Mouse (Mus musculus) brain, embryonic 18.5 days (tissue): Measurements from ENCODE around the gene Psd.

ENCODE experiments used
- DNase-seq: peaks from one replicate; pipeline ENCODE4 v3.0.0-alpha.2; 2012; ENCODE audit warnings: low read depth, low spot score

The Psd gene

DNA sequence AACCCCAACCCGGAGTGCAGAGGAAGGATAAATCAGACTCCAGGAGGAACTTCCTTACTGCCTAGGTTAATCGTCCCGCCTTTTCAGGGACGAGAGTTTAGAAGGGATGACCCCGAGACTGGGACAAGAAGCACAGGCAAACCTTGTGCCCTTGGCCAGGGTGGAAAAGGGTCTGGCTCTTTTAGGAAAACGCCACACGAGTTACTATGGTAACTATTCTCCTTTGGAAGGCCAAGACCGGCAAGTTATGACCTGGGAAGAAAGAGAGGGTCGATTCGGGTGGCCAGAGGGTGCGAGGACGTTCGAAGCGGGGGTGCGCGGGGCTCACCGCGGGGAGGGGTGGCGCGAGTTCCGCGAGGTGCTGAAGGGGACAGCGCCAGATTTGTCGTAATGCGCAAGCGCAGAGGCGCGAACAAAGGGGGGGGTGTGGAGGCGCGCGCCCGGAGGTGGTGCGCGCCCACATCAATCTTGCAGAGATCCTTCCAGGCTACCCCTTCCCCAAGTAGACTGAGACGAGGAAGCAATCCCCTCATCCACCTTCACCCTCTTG is at the start of gene Psd:
TSS of gene Psd (minus strand) at position 401 of the 550 bp plus-strand sequence.
- DNase-seq, result no peak

- DNase-seq, result no peak
Observed at GRCm38 (mm10) chr19:46375891-46376290, 48.9 kb upstream of the Psd start.

GRCm38 (mm10) chr19:46375489-46375888 is 48.5 kb upstream of the Psd start:
- no peak for DNase-seq

- no peak for DNase-seq
Observed at GRCm38 (mm10) chr19:46374477-46375088, 47.6 kb upstream of the Psd start.

GRCm38 (mm10) chr19:46369204-46369603 is 42.2 kb upstream of the Psd start:
- no peak for DNase-seq

DNA sequence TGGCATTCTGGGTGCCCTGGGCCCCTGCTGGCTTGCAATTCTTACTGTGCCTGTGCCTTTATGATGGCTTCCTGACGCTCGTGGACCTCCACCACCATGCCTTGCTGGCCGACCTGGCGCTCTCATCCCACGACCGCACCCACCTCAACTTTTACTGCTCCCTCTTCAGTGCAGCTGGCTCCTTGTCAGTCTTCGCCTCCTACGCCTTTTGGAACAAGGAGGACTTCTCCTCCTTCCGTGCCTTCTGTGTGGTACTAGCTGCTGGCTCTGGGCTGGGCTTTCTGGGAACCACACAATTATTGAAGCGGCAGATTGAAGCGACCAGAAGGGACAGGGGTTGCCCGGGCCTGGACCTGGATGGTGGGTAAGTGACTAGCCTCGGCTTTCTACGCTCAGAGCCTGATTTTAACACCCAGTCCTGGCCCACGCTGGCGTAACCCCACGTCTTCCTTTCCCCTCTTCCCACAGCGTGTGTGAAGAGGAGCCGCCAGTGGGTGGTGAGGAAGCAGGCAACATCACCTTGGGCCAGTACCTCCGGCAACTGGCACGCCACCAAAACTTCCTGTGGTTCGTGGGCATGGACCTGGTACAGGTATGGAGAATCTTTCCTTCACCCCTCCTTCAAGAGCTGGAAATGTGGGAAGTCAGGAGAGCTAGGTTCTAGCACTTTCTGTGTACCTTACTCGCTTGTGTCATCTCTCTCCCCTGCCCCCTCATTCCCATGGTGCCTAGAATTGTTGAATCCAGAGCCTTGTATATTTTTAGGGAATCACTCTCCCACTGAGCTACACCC is 41.0 kb upstream of the Psd start:
- no peak for DNase-seq

- DNase-seq, result no peak
Observed at GRCm38 (mm10) chr19:46363294-46364009, 36.5 kb upstream of the Psd start.

GRCm38 (mm10) chr19:46362104-46362503 is 35.1 kb upstream of the Psd start:
- DNase-seq, result no peak

- no peak for DNase-seq
Observed at GRCm38 (mm10) chr19:46358381-46358780, 31.4 kb upstream of the Psd start.

- no peak for DNase-seq
Observed at GRCm38 (mm10) chr19:46357344-46358280, 30.7 kb upstream of the Psd start.

DNA sequence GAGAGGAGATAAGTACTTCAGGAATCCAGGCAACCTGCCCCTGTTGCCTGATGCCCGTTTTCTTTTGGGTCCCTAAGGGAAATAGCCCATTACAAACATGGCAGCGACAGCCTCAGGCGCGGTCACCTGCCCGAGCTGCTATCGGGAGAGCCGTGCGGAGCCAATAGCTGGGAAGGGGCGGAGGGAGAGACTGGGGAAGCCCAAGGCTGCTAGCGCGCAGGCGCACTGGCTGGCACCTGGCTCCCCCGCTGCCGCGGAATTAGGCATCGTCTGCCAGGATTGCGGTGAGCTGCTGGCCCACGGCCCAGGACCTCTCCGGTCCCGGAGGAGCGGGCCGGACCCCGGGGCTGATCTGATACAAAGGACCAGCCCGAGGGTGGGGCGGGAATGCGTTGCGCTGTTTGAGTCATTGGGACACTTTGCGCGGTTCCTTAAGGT is 29.8 kb upstream of the Psd start:
- peak; percentile 80 for DNase-seq

DNA sequence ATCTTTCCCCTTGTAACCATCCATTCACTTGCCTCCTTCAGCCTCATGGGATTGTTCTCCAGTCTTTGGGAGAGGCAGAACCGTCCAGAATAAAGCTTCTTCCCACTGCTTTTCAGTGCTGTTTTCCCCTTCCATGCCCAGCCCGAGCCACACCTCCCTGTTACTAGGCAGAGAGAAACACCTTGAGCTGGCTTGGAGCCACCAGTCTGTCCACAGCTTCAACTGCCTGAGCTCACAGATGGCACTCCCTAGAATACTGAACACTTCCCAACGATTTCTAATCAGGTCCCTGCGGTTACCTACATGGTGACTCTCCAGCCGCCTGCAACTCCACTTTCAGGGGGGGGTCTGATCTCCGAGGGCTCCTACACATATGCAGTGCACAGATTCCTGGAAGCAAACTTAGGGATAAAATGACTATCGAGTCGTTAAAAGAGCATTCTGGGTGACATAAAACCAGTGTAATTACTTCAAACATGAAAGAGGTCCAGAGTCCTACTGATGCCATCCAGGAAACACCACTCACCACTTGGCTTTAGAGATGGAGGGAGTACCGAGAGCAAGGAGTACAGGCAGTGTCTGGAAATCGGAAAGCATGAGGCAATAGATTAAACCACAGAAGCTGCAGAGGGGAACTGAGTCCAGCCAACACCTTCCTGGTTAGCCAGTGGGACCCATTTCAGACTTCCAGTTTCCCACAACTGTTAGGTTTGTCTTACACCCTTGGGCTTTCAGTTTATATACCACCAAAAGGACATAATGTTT is 23.4 kb upstream of the Psd start, which contains the start of gene 2310034G01Rik:
TSS of gene 2310034G01Rik (minus strand) at position 135 of the 765 bp plus-strand sequence.
- DNase-seq, result no peak

DNA sequence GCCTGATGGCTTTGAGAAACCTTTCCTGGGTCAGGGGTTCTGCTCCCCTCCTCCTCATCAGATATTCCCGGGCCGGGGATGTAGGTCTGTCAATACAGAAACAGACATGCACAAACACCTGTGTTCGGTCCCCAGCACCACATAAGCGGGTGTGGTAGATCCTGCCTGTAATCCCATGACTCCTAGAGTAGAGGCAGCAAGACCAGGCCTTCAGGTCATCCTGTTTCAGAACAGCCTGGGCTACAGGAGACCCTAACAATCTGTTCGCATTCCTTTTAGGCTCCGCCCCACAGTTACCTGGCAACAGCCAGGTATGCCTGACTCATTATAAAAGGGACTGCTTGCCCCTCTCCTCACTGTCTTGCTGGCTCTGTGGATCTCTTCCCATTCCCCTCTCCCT is 22.6 kb upstream of the Psd start:
- DNase-seq, result no peak

- no peak for DNase-seq
Observed at GRCm38 (mm10) chr19:46348761-46349458, 22.0 kb upstream of the Psd start.

DNA sequence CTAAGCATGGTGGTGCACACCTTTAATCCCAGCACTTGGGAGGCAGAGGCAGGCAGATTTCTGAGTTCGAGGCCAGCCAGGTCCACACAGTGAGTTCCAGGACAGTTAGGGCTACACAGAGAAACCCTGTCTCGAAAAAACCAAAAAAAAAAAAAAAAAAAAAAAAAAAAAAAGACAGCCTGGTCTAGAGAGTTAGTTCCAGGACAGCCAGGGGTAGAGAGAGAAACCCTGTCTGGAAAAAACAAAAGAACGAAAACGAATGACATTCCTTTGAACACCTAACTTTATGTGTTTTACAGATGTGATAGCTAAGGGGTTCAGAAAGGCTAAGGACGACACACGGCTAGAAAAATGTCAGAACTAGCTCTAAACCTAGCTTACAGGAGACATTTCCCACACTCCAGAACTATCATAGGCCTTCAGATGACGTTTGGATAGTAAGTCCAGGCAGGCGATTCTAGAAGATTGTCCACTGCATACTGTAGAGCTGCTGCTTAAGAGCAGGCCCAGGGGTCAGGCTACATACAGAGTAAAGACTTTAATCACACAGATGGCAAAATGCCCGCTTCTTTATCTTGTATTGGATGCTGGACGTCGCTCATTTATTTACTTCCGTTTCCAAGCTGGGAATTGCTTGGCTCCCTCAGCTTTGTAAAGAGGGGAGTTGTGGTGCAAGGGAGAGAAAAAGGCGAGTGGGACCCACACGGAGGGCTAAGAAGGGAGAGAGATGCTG is 21.1 kb upstream of the Psd start:
- DNase-seq, result no peak

GRCm38 (mm10) chr19:46347146-46347545 is 20.2 kb upstream of the Psd start:
- no peak for DNase-seq

- no peak for DNase-seq
Observed at GRCm38 (mm10) chr19:46344710-46345419, 17.9 kb upstream of the Psd start.

DNA sequence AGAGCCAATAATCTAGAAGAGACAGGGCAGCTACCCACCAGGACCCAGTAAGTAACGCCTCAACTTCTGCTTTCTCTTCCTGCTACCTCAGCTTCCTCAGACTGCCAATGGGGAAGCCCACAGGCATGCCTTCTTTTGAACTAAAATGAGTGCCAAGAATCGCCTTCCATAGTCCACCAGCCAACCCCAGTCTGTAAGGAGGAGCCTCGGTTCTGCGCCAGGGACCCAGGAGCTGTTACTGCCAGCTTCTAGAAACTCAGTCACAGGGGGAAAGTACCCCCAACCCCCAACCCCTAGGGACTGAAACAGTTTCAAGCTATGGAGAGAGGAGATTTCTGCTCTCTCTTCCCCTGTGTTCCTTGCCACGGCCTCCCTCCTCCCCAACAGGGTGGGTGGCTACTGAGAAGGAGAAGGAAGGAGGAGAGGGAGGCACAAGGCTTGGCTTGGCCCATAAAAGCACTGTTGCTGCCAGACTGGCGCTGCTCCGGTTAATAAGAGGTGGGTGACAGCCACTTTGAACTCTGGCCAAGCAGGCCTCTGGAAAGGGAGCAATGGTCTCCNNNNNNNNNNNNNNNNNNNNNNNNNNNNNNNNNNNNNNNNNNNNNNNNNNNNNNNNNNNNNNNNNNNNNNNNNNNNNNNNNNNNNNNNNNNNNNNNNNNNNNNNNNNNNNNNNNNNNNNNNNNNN is 12.5 kb upstream of the Psd start:
- no peak for DNase-seq
